Mouse (Mus musculus) mature B cell (primary cell): ENCODE data around the gene Tmcc1.

Source experiments
- in situ Hi-C: fragments of 300-500 bp; cut with MboI; formaldehyde crosslinking; loops from 2 replicates; pipeline ENCODE4 v1.14.3; 2019

The Tmcc1 gene

GRCm38 (mm10) chr6:115994146-115994876 is 199.0 kb downstream of the Tmcc1 start:
- in situ Hi-C loops, result no loop called here

- in situ Hi-C loops, result no loop called here
Measured at GRCm38 (mm10) chr6:115993463-115994145, 199.7 kb downstream of the Tmcc1 start.

- in situ Hi-C loops, result no loop called here
Measured at GRCm38 (mm10) chr6:115992981-115993380, 200.3 kb downstream of the Tmcc1 start.

GRCm38 (mm10) chr6:115991881-115992620 is 201.2 kb downstream of the Tmcc1 start:
- in situ Hi-C loops, result no loop called here

- in situ Hi-C loops, result no loop called here
Measured at GRCm38 (mm10) chr6:115991108-115991880, 202.0 kb downstream of the Tmcc1 start.

GRCm38 (mm10) chr6:115990479-115990878 is 202.8 kb downstream of the Tmcc1 start:
- in situ Hi-C loops, result no loop called here

GRCm38 (mm10) chr6:115990056-115990455 is 203.2 kb downstream of the Tmcc1 start:
- in situ Hi-C loops, result no loop called here

- in situ Hi-C loops, result no loop called here
Measured at GRCm38 (mm10) chr6:115989607-115990006, 203.7 kb downstream of the Tmcc1 start.

GRCm38 (mm10) chr6:115989032-115989431 is 204.3 kb downstream of the Tmcc1 start:
- in situ Hi-C loops, result no loop called here

GRCm38 (mm10) chr6:115987096-115987747 is 206.1 kb downstream of the Tmcc1 start:
- in situ Hi-C loops, result no loop called here

GRCm38 (mm10) chr6:115986472-115987095 is 206.7 kb downstream of the Tmcc1 start:
- in situ Hi-C loops, result no loop called here

- in situ Hi-C loops, result no loop called here
Measured at GRCm38 (mm10) chr6:115985622-115986021, 207.7 kb downstream of the Tmcc1 start.

- in situ Hi-C loops, result no loop called here
Measured at GRCm38 (mm10) chr6:115984580-115984979, 208.7 kb downstream of the Tmcc1 start.

- in situ Hi-C loops, result no loop called here
Measured at GRCm38 (mm10) chr6:115983306-115984038, 209.8 kb downstream of the Tmcc1 start.

GRCm38 (mm10) chr6:115982889-115983288 is 210.4 kb downstream of the Tmcc1 start:
- in situ Hi-C loops, result no loop called here

- in situ Hi-C loops, result no loop called here
Measured at GRCm38 (mm10) chr6:115978596-115978995, 214.7 kb downstream of the Tmcc1 start.

GRCm38 (mm10) chr6:115977810-115978209 is 215.5 kb downstream of the Tmcc1 start:
- in situ Hi-C loops, result no loop called here

GRCm38 (mm10) chr6:115975606-115976005 is 217.7 kb downstream of the Tmcc1 start:
- in situ Hi-C loops, result no loop called here

- in situ Hi-C loops, result no loop called here
Measured at GRCm38 (mm10) chr6:115973881-115974662, 219.2 kb downstream of the Tmcc1 start.
